Mouse (Mus musculus) MEL (cell line): Measurements from ENCODE around the gene Otulinl. TPM values are rescaled to one million over a fixed set of nuclear protein-coding genes. Genes with fewer than 3 reads are reported as not detected.

ENCODE experiments used
- DNase-seq: peaks from one replicate; pipeline ENCODE4 v3.0.0; 2011; ENCODE audit warnings: low read depth, low spot score
- H3K27ac ChIP-seq: 2 replicates; pipeline ENCODE4 v1.5.1; 2012; ENCODE audit warnings: low read depth, mild to moderate bottlenecking, control low read depth, low read length, moderate library complexity; ENCODE audit not compliant: control insufficient read depth
- H3K27me3 ChIP-seq, 2 experiments: fragments of 150-350 bp in 1 of 2; sonication (generic) in 1 of 2; 2 replicates each; pipeline ENCODE4 v1.6.1; 2012; ENCODE audit warnings: low read length in 2 of 2, mild to moderate bottlenecking in 2 of 2, improper control_type of control experiment in 1 of 2, moderate library complexity in 1 of 2; ENCODE audit not compliant: insufficient read depth in 2 of 2, control insufficient read depth in 1 of 2
- H3K36me3 ChIP-seq, 2 experiments: 2 replicates each; pipeline ENCODE4 v1.6.1; 2012 to 2014; ENCODE audit warnings: low read length in 2 of 2, improper control_type of control experiment in 1 of 2, inconsistent platforms in 1 of 2, mild to moderate bottlenecking in 1 of 2; ENCODE audit not compliant: insufficient read depth in 2 of 2, control insufficient read depth in 1 of 2
- H3K4me1 ChIP-seq, 2 experiments: fragments of 150-350 bp in 1 of 2; sonication (generic) in 1 of 2; 2 replicates each; pipeline ENCODE4 v1.6.1; 2012; ENCODE audit warnings: low read length in 2 of 2, improper control_type of control experiment in 1 of 2, mild to moderate bottlenecking in 1 of 2; ENCODE audit not compliant: insufficient read depth in 2 of 2, control insufficient read depth in 1 of 2
- H3K4me3 ChIP-seq, 2 experiments: fragments of 150-350 bp in 1 of 2; sonication (generic) in 1 of 2; 2 replicates each; pipeline ENCODE4 v1.5.1; 2012; ENCODE audit warnings: low read depth in 2 of 2, low read length in 2 of 2, mild to moderate bottlenecking in 2 of 2, moderate library complexity in 2 of 2, control low read depth in 1 of 2, improper control_type of control experiment in 1 of 2; ENCODE audit not compliant: control insufficient read depth in 1 of 2, insufficient read depth in 1 of 2
- H3K79me2 ChIP-seq: 2 replicates; pipeline ENCODE4 v1.6.1; 2012; ENCODE audit warnings: mild to moderate bottlenecking, low read length, moderate library complexity; ENCODE audit not compliant: control insufficient read depth, poor library complexity, insufficient read depth
- H3K9ac ChIP-seq: 2 replicates; pipeline ENCODE4 v1.6.1; 2012; ENCODE audit warnings: low read depth, mild to moderate bottlenecking, control low read depth, low read length, moderate library complexity; ENCODE audit not compliant: control insufficient read depth, poor library complexity, severe bottlenecking
- H3K9me3 ChIP-seq: fragments of 150-350 bp; sonication (generic); replicated peaks from 2 replicates; pipeline ENCODE4 v1.6.1; 2012; ENCODE audit warnings: mild to moderate bottlenecking, low read length, improper control_type of control experiment, moderate library complexity; ENCODE audit not compliant: insufficient read depth
- CHD1 ChIP-seq: IDR thresholded peaks from 2 replicates; pipeline ENCODE4 v1.6.1; 2012; ENCODE audit warnings: low read depth, mild to moderate bottlenecking, inconsistent platforms, low read length, improper control_type of control experiment
- GABPA ChIP-seq: IDR thresholded peaks from 2 replicates; pipeline ENCODE4 v1.6.1; 2012; ENCODE audit warnings: low read depth, mild to moderate bottlenecking, inconsistent platforms, low read length, improper control_type of control experiment, moderate library complexity
- MAFK ChIP-seq: IDR thresholded peaks from 2 replicates; pipeline ENCODE4 v1.6.1; 2011; ENCODE audit warnings: low read depth, mild to moderate bottlenecking, low read length, improper control_type of control experiment, borderline replicate concordance
- NELFE ChIP-seq: IDR thresholded peaks from 2 replicates; pipeline ENCODE4 v1.6.1; 2011; ENCODE audit warnings: low read depth, low read length, improper control_type of control experiment
- RAD21 ChIP-seq: IDR thresholded peaks from 2 replicates; pipeline ENCODE4 v1.6.1; 2011; ENCODE audit warnings: mild to moderate bottlenecking, low read depth, low read length, improper control_type of control experiment
- SMC3 ChIP-seq: IDR thresholded peaks from 2 replicates; pipeline ENCODE4 v1.6.1; 2011; ENCODE audit warnings: low read depth, low read length, improper control_type of control experiment
- TAL1 ChIP-seq: IDR thresholded peaks from 2 replicates; pipeline ENCODE4 v1.6.1; 2012; ENCODE audit warnings: mild to moderate bottlenecking, inconsistent platforms, low read length, moderate library complexity, mixed read lengths
- TCF12 ChIP-seq: IDR thresholded peaks from 2 replicates; pipeline ENCODE4 v1.6.1; 2014; ENCODE audit warnings: low read depth, mild to moderate bottlenecking, inconsistent platforms, low read length, improper control_type of control experiment, moderate library complexity
- USF2 ChIP-seq, 2 experiments: IDR thresholded peaks; 2 replicates each; pipeline ENCODE4 v1.6.1; 2011 to 2012; ENCODE audit warnings: improper control_type of control experiment in 2 of 2, low read length in 2 of 2, borderline replicate concordance in 1 of 2, inconsistent platforms in 1 of 2, low read depth in 1 of 2, mild to moderate bottlenecking in 1 of 2; ENCODE audit not compliant: insufficient read depth in 1 of 2
- ZC3H11A ChIP-seq: IDR thresholded peaks from 2 replicates; pipeline ENCODE4 v1.6.1; 2012; ENCODE audit warnings: low read depth, mild to moderate bottlenecking, inconsistent platforms, low read length, improper control_type of control experiment
- polyA plus RNA-seq, 2 experiments: library from polyadenylated mRNA; stranded (reverse) in 1 of 2; unstranded in 1 of 2; fragments of >175 nt in 1 of 2; fragments of >200 nt in 1 of 2; gene quantifications; 2 replicates each; pipeline versions ENCODE4 v1.2.1 to v1.2.4; 2012; ENCODE audit warnings: low replicate concordance in 2 of 2, low read depth in 1 of 2; ENCODE audit not compliant: insufficient read length in 2 of 2, insufficient read depth in 1 of 2, missing spikeins in 1 of 2
- total RNA-seq: library from RNA; depleted of rRNA; stranded (reverse); fragments of 300-350 nt; gene quantifications from 2 replicates; pipeline ENCODE4 v1.2.3, GENCODE M21; 2012

Gene Otulinl
- total and polyA plus RNA-seq, 3 experiments = 0.14 to 0.50 TPM; not detected in 1

GRCm38 (mm10) chr15:27677801-27678200 is 3.6 kb downstream of the Otulinl start:
- DNase-seq = no peak
- no peaks in the 10 kb centered on the region for H3K27me3 ChIP-seq
- no peak overlapping the region for H3K4me3 ChIP-seq
- H3K36me3 ChIP-seq = no peaks in the 10 kb centered on the region
- no peaks in the 10 kb centered on the region for H3K4me1 ChIP-seq
- H3K9ac ChIP-seq = no peak overlapping the region
- TF ChIP-seq TCF12 = no peak
- TF ChIP-seq ZC3H11A = no peak
- no peak for TF ChIP-seq CHD1
- TF ChIP-seq MAFK = no peak
- TF ChIP-seq NELFE = no peak
- TF ChIP-seq, all 39 proteins: peak for 0
- Histone ChIP-seq H3K9me3 (no peaks in the 10 kb centered on the region), H3K27ac (no peak overlapping the region), H3K79me2 (no peaks in the 10 kb centered on the region)

- H3K9ac ChIP-seq = no peak overlapping the region
- TF ChIP-seq TAL1 = no peak
- no peak for TF ChIP-seq USF2 (IDR thresholded peaks at IDR 0.05; ENCODE audit: borderline replicate concordance in 1 of 2, insufficient read depth in 1 of 2, low read depth in 1 of 2, low read length in 2 of 2)
- no peak for TF ChIP-seq MAFK
- no peak for TF ChIP-seq RAD21
- peaks cover 0 to 8% of the 10 kb centered on the region in 2 experiments; a peak in 3 of 4 replicates for H3K4me1 ChIP-seq
- no peaks in the 10 kb centered on the region for H3K9me3 ChIP-seq
- no peak for DNase-seq
- no peaks in the 10 kb centered on the region for H3K79me2 ChIP-seq
- H3K27me3 ChIP-seq = no peaks in the 10 kb centered on the region
- H3K4me3 ChIP-seq = no peak overlapping the region
- H3K36me3 ChIP-seq = peaks cover 0 to 5% of the 10 kb centered on the region in 2 experiments; a peak in 2 of 4 replicates
- H3K27ac ChIP-seq = no peak overlapping the region
Observed at GRCm38 (mm10) chr15:27676211-27676610, 5.2 kb downstream of the Otulinl start.

GRCm38 (mm10) chr15:27675122-27675521 is 6.3 kb downstream of the Otulinl start:
- TF ChIP-seq SMC3 (no peak), GABPA (no peak), CHD1 (no peak)
- Histone ChIP-seq H3K4me3 (no peak overlapping the region), H3K9me3 (no peaks in the 10 kb centered on the region), H3K9ac (no peak overlapping the region), H3K4me1 (peaks cover 5 to 13% of the 10 kb centered on the region in 2 experiments), H3K27ac (no peak overlapping the region), H3K79me2 (no peaks in the 10 kb centered on the region), H3K36me3 (peaks cover 0 to 8% of the 10 kb centered on the region in 2 experiments; a peak in 2 of 4 replicates), H3K27me3 (no peaks in the 10 kb centered on the region)
- DNase-seq = no peak
